Mouse (Mus musculus): Measurements from ENCODE around the gene Arhgap35. TPM values are rescaled to one million over a fixed set of nuclear protein-coding genes. Genes with fewer than 3 reads are reported as not detected.

Gene Arhgap35
- polyA plus RNA-seq, 1 experiment from 2014 or later, result 41.5 TPM

DNA sequence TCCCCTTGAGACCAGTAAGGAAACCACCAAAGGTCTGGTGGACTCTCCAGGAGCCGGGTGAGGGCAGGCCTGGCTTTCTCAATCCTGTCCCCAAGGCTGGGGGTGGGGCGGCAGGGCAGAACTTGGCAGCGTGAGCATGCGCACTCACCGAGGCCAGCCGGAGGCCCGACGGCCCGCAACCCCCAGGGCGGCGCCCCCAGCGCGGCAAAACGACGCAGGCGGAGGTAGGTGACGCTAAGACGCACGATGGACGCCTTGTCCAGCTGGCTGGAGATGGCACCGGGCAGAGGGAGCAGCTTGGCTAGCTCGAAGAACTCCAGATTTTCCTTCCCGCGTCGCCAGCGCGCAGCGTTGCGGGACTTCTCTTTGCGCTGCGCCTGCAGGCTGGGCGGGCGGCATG, 140.3 kb downstream of the Arhgap35 start:
- Histone ChIP-seq H3K9me3 (ENCODE audit: control insufficient read depth, low read length) (no peaks in the 10 kb centered on the region), H3K9ac (replicated peaks; ENCODE audit: low read length) (no peak overlapping the region), H3K36me3 (ENCODE audit: control insufficient read depth, insufficient read depth, low read length) (no peaks in the 10 kb centered on the region), H3K4me1 (ENCODE audit: control insufficient read depth, insufficient read depth, low read length) (peaks cover 8% of the 10 kb centered on the region), H3K4me2 (ENCODE audit: low read length) (peak overlapping the region; percentile 13; the same call in 1 of the 2 replicates), H3K27ac (replicated peaks; ENCODE audit: low read depth, low read length) (no peak overlapping the region), H3K27me3 (ENCODE audit: control insufficient read depth, insufficient read depth, low read length) (peaks cover 63% of the 10 kb centered on the region), H3K4me3 (replicated peaks; ENCODE audit: low read depth, low read length) (peak overlapping the region; percentile 5; the same call in 1 of the 2 replicates)
- ATAC-seq (ENCODE audit: low FRiP score, low TSS enrichment) (no peak), DNase-seq (no peak)
- 4% methylated on average over 33 of the region's 33 CpGs for WGBS

DNA sequence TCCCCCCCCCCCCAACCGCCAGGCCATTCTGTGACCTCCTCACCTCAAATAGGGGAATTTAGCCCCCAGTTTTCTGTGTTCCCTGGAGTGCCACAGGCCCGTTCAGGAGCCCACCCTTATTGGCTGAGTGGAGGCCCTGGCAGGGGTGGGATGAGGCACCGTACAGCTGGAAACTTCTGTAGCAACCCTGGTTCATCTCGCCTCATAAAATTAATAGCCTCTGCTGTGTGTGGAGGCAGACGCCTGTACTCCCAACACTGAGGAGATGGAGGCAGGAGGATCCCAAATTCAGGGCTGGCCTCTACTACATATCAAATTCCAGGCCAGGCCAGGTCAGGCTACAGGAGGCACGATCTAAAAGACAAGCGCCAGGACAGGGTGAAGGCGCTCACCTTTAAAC, 140.9 kb downstream of the Arhgap35 start:
- Histone ChIP-seq H3K9me3 (ENCODE audit: control insufficient read depth, low read length) (no peaks in the 10 kb centered on the region), H3K4me2 (ENCODE audit: low read length) (no peak overlapping the region), H3K27me3 (ENCODE audit: control insufficient read depth, insufficient read depth, low read length) (peaks cover 63% of the 10 kb centered on the region), H3K36me3 (ENCODE audit: control insufficient read depth, insufficient read depth, low read length) (no peaks in the 10 kb centered on the region), H3K4me3 (replicated peaks; ENCODE audit: low read depth, low read length) (no peak overlapping the region), H3K9ac (replicated peaks; ENCODE audit: low read length) (no peak overlapping the region), H3K27ac (replicated peaks; ENCODE audit: low read depth, low read length) (no peak overlapping the region), H3K4me1 (ENCODE audit: control insufficient read depth, insufficient read depth, low read length) (peaks cover 8% of the 10 kb centered on the region)
- no peak for DNase-seq
- WGBS, result 67% methylated on average over 8 of the region's 8 CpGs
- ATAC-seq (ENCODE audit: low FRiP score, low TSS enrichment), result no peak

DNA sequence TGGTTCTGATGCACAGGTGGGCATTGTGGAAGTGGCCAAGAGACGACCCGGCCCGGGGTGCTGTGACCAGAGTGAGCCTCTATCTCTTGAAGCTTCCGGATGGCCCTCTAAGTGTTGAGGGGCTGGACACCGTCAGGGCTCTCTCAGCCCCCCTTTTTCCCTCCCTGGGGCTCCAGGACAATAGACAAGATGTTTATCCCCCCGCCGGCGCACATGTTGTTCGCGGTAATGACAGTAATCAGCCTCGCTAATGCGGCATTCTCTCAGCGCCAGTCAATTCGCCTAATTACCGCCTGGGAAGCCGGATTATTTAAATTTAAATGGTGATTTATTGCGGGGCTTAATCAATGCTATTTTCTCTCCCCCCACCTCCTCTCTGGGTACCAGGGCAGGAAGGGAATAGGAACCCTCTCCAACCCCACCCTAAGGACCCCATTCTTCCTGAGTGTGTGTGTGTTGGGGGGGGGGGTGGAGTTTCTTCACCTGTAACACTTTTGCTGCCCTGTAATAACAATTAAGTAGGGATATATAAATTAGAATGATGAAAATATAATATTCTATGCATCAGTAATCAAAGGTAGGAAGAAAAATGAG, 142.6 kb downstream of the Arhgap35 start:
- no peaks in the 10 kb centered on the region for H3K36me3 ChIP-seq (ENCODE audit: control insufficient read depth, insufficient read depth, low read length)
- H3K4me3 ChIP-seq (replicated peaks; ENCODE audit: low read depth, low read length), result no peak overlapping the region
- no peak overlapping the region for H3K9ac ChIP-seq (replicated peaks; ENCODE audit: low read length)
- no peaks in the 10 kb centered on the region for H3K9me3 ChIP-seq (ENCODE audit: control insufficient read depth, low read length)
- 0 out of 2 replicates have a peak overlapping the region, but pooled peaks have one; percentile 8 for H3K4me2 ChIP-seq (ENCODE audit: low read length)
- no peak for ATAC-seq (ENCODE audit: low FRiP score, low TSS enrichment)
- WGBS, result 5% methylated on average over 17 of the region's 17 CpGs
- DNase-seq, result peak; percentile 58
- peaks cover 59% of the 10 kb centered on the region for H3K27me3 ChIP-seq (ENCODE audit: control insufficient read depth, insufficient read depth, low read length)
- peaks cover 8% of the 10 kb centered on the region for H3K4me1 ChIP-seq (ENCODE audit: control insufficient read depth, insufficient read depth, low read length)
- no peak overlapping the region for H3K27ac ChIP-seq (replicated peaks; ENCODE audit: low read depth, low read length)

DNA sequence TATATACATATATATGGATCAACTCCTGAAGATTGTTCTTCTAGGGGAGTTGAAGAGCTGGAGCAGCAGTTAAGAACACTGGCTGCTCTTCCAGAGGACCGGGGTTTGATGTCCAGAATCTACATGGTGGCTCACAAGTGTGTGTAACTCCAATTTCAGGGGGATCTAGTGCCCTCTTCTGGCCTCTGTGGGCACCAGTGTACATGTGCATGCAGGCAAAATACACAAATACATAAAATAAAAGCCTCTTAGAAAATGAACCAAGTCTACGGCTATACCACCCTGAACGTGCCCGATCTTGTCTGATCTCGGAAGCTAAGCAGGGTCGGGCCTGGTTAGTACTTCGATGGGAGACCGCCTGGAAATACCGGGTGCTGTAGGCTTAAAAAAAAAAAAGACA, 143.2 kb downstream of the Arhgap35 start:
- Histone ChIP-seq H3K4me2 (ENCODE audit: low read length) (no peak overlapping the region), H3K27me3 (ENCODE audit: control insufficient read depth, insufficient read depth, low read length) (peaks cover 52% of the 10 kb centered on the region), H3K4me3 (replicated peaks; ENCODE audit: low read depth, low read length) (no peak overlapping the region), H3K36me3 (ENCODE audit: control insufficient read depth, insufficient read depth, low read length) (no peaks in the 10 kb centered on the region), H3K9me3 (ENCODE audit: control insufficient read depth, low read length) (no peaks in the 10 kb centered on the region), H3K27ac (replicated peaks; ENCODE audit: low read depth, low read length) (no peak overlapping the region), H3K9ac (replicated peaks; ENCODE audit: low read length) (no peak overlapping the region), H3K4me1 (ENCODE audit: control insufficient read depth, insufficient read depth, low read length) (peaks cover 7% of the 10 kb centered on the region)
- 36% methylated on average over 9 of the region's 9 CpGs for WGBS
- ATAC-seq (ENCODE audit: low FRiP score, low TSS enrichment), result no peak
- DNase-seq, result peak; percentile 52

DNA sequence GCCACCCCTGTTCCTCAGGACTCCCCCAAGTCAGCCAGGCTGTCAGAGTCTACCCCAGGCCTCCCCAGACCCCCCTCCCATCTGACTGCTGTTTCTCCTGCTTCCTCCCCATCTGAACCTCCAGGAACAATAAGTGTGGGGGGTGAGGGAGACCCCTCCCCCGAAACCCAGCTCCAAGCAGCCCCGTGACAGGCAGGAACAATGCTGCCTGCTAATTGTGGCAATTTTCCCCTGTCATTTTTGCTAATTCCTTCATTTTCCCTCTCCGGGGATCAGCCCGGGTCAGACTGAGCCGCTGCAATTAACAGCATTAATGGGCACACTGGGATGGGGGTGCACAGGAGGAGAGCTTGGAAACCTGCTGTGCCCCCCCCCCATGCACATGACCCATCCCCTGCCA, 146.7 kb downstream of the Arhgap35 start:
- Histone ChIP-seq H3K4me1 (ENCODE audit: control insufficient read depth, insufficient read depth, low read length) (no peaks in the 10 kb centered on the region), H3K4me3 (replicated peaks; ENCODE audit: low read depth, low read length) (no peak overlapping the region), H3K4me2 (ENCODE audit: low read length) (no peak overlapping the region), H3K9ac (replicated peaks; ENCODE audit: low read length) (no peak overlapping the region), H3K36me3 (ENCODE audit: control insufficient read depth, insufficient read depth, low read length) (no peaks in the 10 kb centered on the region), H3K27me3 (ENCODE audit: control insufficient read depth, insufficient read depth, low read length) (peaks cover 18% of the 10 kb centered on the region; the same call in 1 of the 2 replicates), H3K27ac (replicated peaks; ENCODE audit: low read depth, low read length) (no peak overlapping the region), H3K9me3 (ENCODE audit: control insufficient read depth, low read length) (no peaks in the 10 kb centered on the region)
- ATAC-seq (ENCODE audit: low FRiP score, low TSS enrichment), result no peak
- WGBS, result 24% methylated on average over 5 of the region's 5 CpGs
- DNase-seq, result no peak

DNA sequence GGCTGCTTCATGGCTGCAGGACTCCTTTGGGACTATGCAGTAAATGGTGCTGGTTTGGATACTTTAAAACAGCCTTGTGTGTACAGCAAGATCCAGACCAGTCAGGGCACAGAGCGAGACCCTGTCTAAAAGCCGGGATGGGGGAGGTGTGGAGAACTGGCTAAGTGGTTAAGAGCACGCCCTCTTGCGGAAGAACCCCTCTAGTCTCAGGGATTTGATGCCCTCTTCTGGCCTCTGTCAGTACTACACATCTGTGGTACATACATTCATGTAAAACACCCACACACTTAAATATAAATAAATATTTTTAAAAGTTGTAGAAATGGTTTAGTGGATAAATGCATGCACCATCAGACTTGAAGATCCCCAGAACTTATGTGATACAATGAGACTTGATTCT, 148.2 kb downstream of the Arhgap35 start:
- H3K27ac ChIP-seq (replicated peaks; ENCODE audit: low read depth, low read length), result no peak overlapping the region
- H3K36me3 ChIP-seq (ENCODE audit: control insufficient read depth, insufficient read depth, low read length), result no peaks in the 10 kb centered on the region
- no peak overlapping the region for H3K4me3 ChIP-seq (replicated peaks; ENCODE audit: low read depth, low read length)
- H3K4me2 ChIP-seq (ENCODE audit: low read length), result no peak overlapping the region
- H3K4me1 ChIP-seq (ENCODE audit: control insufficient read depth, insufficient read depth, low read length), result no peaks in the 10 kb centered on the region
- no peak overlapping the region for H3K9ac ChIP-seq (replicated peaks; ENCODE audit: low read length)
- H3K9me3 ChIP-seq (ENCODE audit: control insufficient read depth, low read length), result no peaks in the 10 kb centered on the region
- ATAC-seq (ENCODE audit: low FRiP score, low TSS enrichment), result no peak
- peaks cover 6% of the 10 kb centered on the region; the same call in 1 of the 2 replicates for H3K27me3 ChIP-seq (ENCODE audit: control insufficient read depth, insufficient read depth, low read length)
- 70% methylated on average over 4 of the region's 4 CpGs for WGBS
- no peak for DNase-seq

DNA sequence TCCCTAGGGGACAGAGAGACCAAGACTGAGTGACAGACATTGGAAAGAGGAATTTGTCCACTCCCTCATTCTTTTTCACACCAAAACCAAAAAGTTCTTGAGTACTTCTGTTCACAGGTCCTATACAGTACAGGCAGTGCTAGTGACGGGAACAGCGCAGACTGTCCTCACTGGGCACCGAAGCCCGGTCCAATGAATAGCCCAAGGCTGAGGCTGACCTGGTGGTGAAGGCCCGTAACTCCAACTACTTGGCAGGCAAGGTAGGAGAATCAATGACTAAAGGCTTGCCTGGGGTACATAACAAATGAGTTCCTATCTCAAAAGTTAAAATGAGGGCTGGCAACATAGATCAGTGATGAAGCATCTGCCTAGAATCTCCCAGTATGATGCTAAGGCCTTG, 149.2 kb downstream of the Arhgap35 start:
- H3K4me2 ChIP-seq (ENCODE audit: low read length), result no peak overlapping the region
- H3K36me3 ChIP-seq (ENCODE audit: control insufficient read depth, insufficient read depth, low read length), result no peaks in the 10 kb centered on the region
- H3K9ac ChIP-seq (replicated peaks; ENCODE audit: low read length), result no peak overlapping the region
- H3K27ac ChIP-seq (replicated peaks; ENCODE audit: low read depth, low read length), result no peak overlapping the region
- 94% methylated on average over 5 of the region's 5 CpGs for WGBS
- H3K4me3 ChIP-seq (replicated peaks; ENCODE audit: low read depth, low read length), result no peak overlapping the region
- DNase-seq (no peak), ATAC-seq (ENCODE audit: low FRiP score, low TSS enrichment) (no peak)
- peaks cover 2% of the 10 kb centered on the region; the same call in 1 of the 2 replicates for H3K27me3 ChIP-seq (ENCODE audit: control insufficient read depth, insufficient read depth, low read length)
- no peaks in the 10 kb centered on the region for H3K9me3 ChIP-seq (ENCODE audit: control insufficient read depth, low read length)
- H3K4me1 ChIP-seq (ENCODE audit: control insufficient read depth, insufficient read depth, low read length), result no peaks in the 10 kb centered on the region

DNA sequence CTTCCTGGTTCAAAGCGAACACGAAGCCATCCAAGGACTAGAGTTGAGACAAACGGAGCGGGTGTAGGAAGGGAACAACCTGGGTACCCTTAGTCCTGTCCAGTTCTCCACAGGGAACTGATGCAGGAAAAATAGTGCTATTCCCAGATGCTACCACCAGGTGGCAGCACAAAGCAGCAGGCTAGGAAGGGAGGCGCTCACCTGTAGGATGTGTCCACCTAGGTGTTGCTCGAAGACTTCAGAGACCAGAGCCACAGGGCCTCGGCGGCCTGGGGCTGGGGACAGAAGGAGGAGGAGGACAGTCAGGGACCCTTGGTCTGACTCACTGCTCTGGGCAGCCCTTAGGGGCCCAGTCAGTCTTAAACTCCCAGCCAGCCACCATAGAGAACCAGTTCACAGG, 149.6 kb downstream of the Arhgap35 start:
- no peak overlapping the region for H3K27ac ChIP-seq (replicated peaks; ENCODE audit: low read depth, low read length)
- no peak overlapping the region for H3K9ac ChIP-seq (replicated peaks; ENCODE audit: low read length)
- no peaks in the 10 kb centered on the region for H3K27me3 ChIP-seq (ENCODE audit: control insufficient read depth, insufficient read depth, low read length)
- no peak overlapping the region for H3K4me3 ChIP-seq (replicated peaks; ENCODE audit: low read depth, low read length)
- H3K4me2 ChIP-seq (ENCODE audit: low read length), result no peak overlapping the region
- H3K4me1 ChIP-seq (ENCODE audit: control insufficient read depth, insufficient read depth, low read length), result no peaks in the 10 kb centered on the region
- ATAC-seq (ENCODE audit: low FRiP score, low TSS enrichment), result no peak
- 17% methylated on average over 8 of the region's 8 CpGs for WGBS
- no peaks in the 10 kb centered on the region for H3K9me3 ChIP-seq (ENCODE audit: control insufficient read depth, low read length)
- peak; percentile 83 for DNase-seq
- H3K36me3 ChIP-seq (ENCODE audit: control insufficient read depth, insufficient read depth, low read length), result no peaks in the 10 kb centered on the region

DNA sequence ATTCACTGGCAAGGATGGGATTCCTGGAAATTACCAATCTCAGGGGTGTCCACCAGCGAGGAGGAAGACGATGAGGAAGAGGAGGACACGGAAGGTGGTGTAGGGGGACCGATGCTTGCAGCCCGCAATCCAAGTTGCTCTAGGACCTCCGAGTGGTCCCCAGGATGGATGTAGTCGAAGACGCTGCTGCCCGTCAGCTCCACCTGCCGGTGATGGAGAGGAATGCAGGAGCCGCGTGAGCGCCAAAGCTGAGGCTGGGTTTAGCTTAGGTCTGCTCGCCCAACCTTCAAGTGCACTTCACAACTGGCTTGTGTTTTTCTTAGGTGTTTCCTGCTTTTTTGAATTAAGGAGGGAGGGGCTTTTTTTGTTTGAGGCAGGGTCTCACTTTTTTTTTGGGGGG, 151.6 kb downstream of the Arhgap35 start:
- Histone ChIP-seq H3K4me3 (replicated peaks; ENCODE audit: low read depth, low read length) (no peak overlapping the region), H3K4me1 (ENCODE audit: control insufficient read depth, insufficient read depth, low read length) (no peaks in the 10 kb centered on the region), H3K9ac (replicated peaks; ENCODE audit: low read length) (no peak overlapping the region), H3K36me3 (ENCODE audit: control insufficient read depth, insufficient read depth, low read length) (no peaks in the 10 kb centered on the region), H3K27me3 (ENCODE audit: control insufficient read depth, insufficient read depth, low read length) (no peaks in the 10 kb centered on the region), H3K27ac (replicated peaks; ENCODE audit: low read depth, low read length) (no peak overlapping the region), H3K4me2 (ENCODE audit: low read length) (no peak overlapping the region), H3K9me3 (ENCODE audit: control insufficient read depth, low read length) (no peaks in the 10 kb centered on the region)
- ATAC-seq (ENCODE audit: low FRiP score, low TSS enrichment), result peak; percentile 44; the same call in 1 of the 2 replicates
- peak; percentile 91 for DNase-seq
- WGBS, result 2% methylated on average over 14 of the region's 14 CpGs

Measured in midbrain, embryonic 14.5 days (tissue).